Mouse (Mus musculus) G1E (cell line): Measurements from ENCODE around the gene Insyn1. TPM values are rescaled to one million over a fixed set of nuclear protein-coding genes. Genes with fewer than 3 reads are reported as not detected.

Experiments
- ATAC-seq: 2 replicates; pipeline ENCODE4 v1.8.0; 2016; ENCODE audit warnings: mild to moderate bottlenecking; ENCODE audit not compliant: insufficient number of reproducible peaks, poor library complexity, low FRiP score, severe bottlenecking; ENCODE audit errors: extremely low read depth
- DNase-seq: peaks from one replicate; pipeline ENCODE4 v3.0.0; 2012; ENCODE audit warnings: low spot score
- H3K27me3 ChIP-seq: 2 replicates; pipeline ENCODE4 v1.6.1; 2012; ENCODE audit warnings: mild to moderate bottlenecking, low read length, inconsistent platforms; ENCODE audit not compliant: insufficient read depth
- H3K36me3 ChIP-seq: replicated peaks from 2 replicates; pipeline ENCODE3; 2012; ENCODE audit warnings: mild to moderate bottlenecking, inconsistent platforms
- H3K4me1 ChIP-seq: 2 replicates; pipeline ENCODE4 v1.6.1; 2012; ENCODE audit warnings: low read depth, low read length, inconsistent platforms, mixed read lengths; ENCODE audit not compliant: insufficient read depth
- H3K4me3 ChIP-seq: 2 replicates; pipeline ENCODE4 v1.5.1; 2012; ENCODE audit warnings: low read depth, mild to moderate bottlenecking, inconsistent platforms, low read length, moderate library complexity, mixed read lengths
- H3K9me3 ChIP-seq: replicated peaks from 2 replicates; pipeline ENCODE4 v1.6.1; 2012; ENCODE audit warnings: inconsistent platforms
- CTCF ChIP-seq: IDR thresholded peaks from 2 replicates; pipeline ENCODE4 v1.5.1; 2012; ENCODE audit warnings: low read depth, low read length, inconsistent platforms, mixed read lengths
- GATA1 ChIP-seq: IDR thresholded peaks from 2 replicates; pipeline ENCODE4 v1.6.1; 2012; ENCODE audit warnings: borderline replicate concordance, low read length, inconsistent platforms, mixed read lengths
- GATA2 ChIP-seq: IDR thresholded peaks from 2 replicates; pipeline ENCODE4 v1.6.1; 2012; ENCODE audit warnings: low read depth, low read length, inconsistent platforms, borderline replicate concordance
- POLR2AphosphoS5 ChIP-seq: IDR thresholded peaks from 2 replicates; pipeline ENCODE4 v1.6.1; 2012; ENCODE audit warnings: low read depth, low read length, inconsistent platforms; ENCODE audit not compliant: insufficient replicate concordance
- TAL1 ChIP-seq: conservative IDR thresholded peaks from 2 replicates; pipeline ENCODE4 v1.6.1; 2012; ENCODE audit warnings: low read depth, low read length, inconsistent platforms, mixed read lengths
- polyA plus RNA-seq: library from polyadenylated mRNA; stranded (reverse); fragments of >175 nt; gene quantifications from 2 replicates; pipeline ENCODE4 v1.2.3, GENCODE M21; 2012
- total RNA-seq, 2 experiments: library from RNA; stranded (forward) in 1 of 2; stranded (reverse) in 1 of 2; fragments of 200-1000 nt in 1 of 2; fragments of >200 nt in 1 of 2; fragmentation: Nextera tagmentation in 1 of 2; gene quantifications; 2 replicates each; pipeline ENCODE4 v1.2.3; 2014 to 2017

Gene Insyn1
- total and polyA plus RNA-seq, 3 experiments, result 0.05 TPM; not detected in 2

GRCm38 (mm10) chr9:58527841-58528240 is 39.4 kb downstream of the Insyn1 start:
- no peak overlapping the region for H3K4me3 ChIP-seq
- TF ChIP-seq TAL1, result no peak
- no peak for TF ChIP-seq CTCF
- no peak for TF ChIP-seq GATA2
- no peak for TF ChIP-seq GATA1
- TF ChIP-seq POLR2AphosphoS5, result no peak
- no peaks in the 10 kb centered on the region for H3K36me3 ChIP-seq
- peaks cover 40% of the 10 kb centered on the region for H3K27me3 ChIP-seq
- no peak for ATAC-seq
- no peaks in the 10 kb centered on the region for H3K9me3 ChIP-seq
- no peak for DNase-seq
- no peaks in the 10 kb centered on the region for H3K4me1 ChIP-seq

GRCm38 (mm10) chr9:58530407-58530806 is 42.0 kb downstream of the Insyn1 start:
- Histone ChIP-seq H3K4me1 (peaks cover 2% of the 10 kb centered on the region), H3K36me3 (no peaks in the 10 kb centered on the region), H3K4me3 (no peak overlapping the region), H3K9me3 (no peaks in the 10 kb centered on the region), H3K27me3 (peaks cover 47% of the 10 kb centered on the region)
- ATAC-seq (no peak), DNase-seq (no peak)
- TF ChIP-seq POLR2AphosphoS5, result no peak
- no peak for TF ChIP-seq CTCF
- TF ChIP-seq TAL1, result no peak
- no peak for TF ChIP-seq GATA1
- no peak for TF ChIP-seq GATA2

GRCm38 (mm10) chr9:58532236-58532635 is 43.8 kb downstream of the Insyn1 start:
- Histone ChIP-seq H3K4me3 (no peak overlapping the region), H3K36me3 (no peaks in the 10 kb centered on the region), H3K9me3 (no peaks in the 10 kb centered on the region), H3K4me1 (peaks cover 20% of the 10 kb centered on the region), H3K27me3 (peaks cover 49% of the 10 kb centered on the region)
- no peak for ATAC-seq
- no peak for DNase-seq
- TF ChIP-seq CTCF, result no peak
- no peak for TF ChIP-seq GATA1
- no peak for TF ChIP-seq TAL1
- no peak for TF ChIP-seq POLR2AphosphoS5
- no peak for TF ChIP-seq GATA2

- no peak overlapping the region for H3K4me3 ChIP-seq
- TF ChIP-seq CTCF, result no peak
- no peak for TF ChIP-seq GATA2
- no peak for TF ChIP-seq GATA1
- TF ChIP-seq POLR2AphosphoS5, result no peak
- no peak for TF ChIP-seq TAL1
- DNase-seq (no peak), ATAC-seq (no peak)
- peaks cover 30% of the 10 kb centered on the region for H3K4me1 ChIP-seq
- H3K36me3 ChIP-seq, result no peaks in the 10 kb centered on the region
- peaks cover 45% of the 10 kb centered on the region for H3K27me3 ChIP-seq
- H3K9me3 ChIP-seq, result no peaks in the 10 kb centered on the region; the same call in 1 of the 2 replicates
These were observed 44.9 kb downstream of the Insyn1 start for GRCm38 (mm10) chr9:58533322-58533721.

- no peak overlapping the region for H3K4me3 ChIP-seq
- H3K27me3 ChIP-seq, result peaks cover 39% of the 10 kb centered on the region
- peaks cover 5% of the 10 kb centered on the region for H3K9me3 ChIP-seq
- DNase-seq, result peak; percentile 51
- peaks cover 33% of the 10 kb centered on the region for H3K4me1 ChIP-seq
- TF ChIP-seq GATA2 (no peak), GATA1 (no peak), CTCF (peak; percentile 52), POLR2AphosphoS5 (no peak), TAL1 (no peak)
- no peak for ATAC-seq
- no peaks in the 10 kb centered on the region for H3K36me3 ChIP-seq
These were observed 46.4 kb downstream of the Insyn1 start for GRCm38 (mm10) chr9:58534766-58535165.

GRCm38 (mm10) chr9:58535447-58536134 is 47.2 kb downstream of the Insyn1 start:
- Histone ChIP-seq H3K27me3 (peaks cover 40% of the 10 kb centered on the region), H3K9me3 (peaks cover 5% of the 10 kb centered on the region), H3K36me3 (no peaks in the 10 kb centered on the region), H3K4me3 (no peak overlapping the region), H3K4me1 (peaks cover 35% of the 10 kb centered on the region)
- ATAC-seq, result no peak
- TF ChIP-seq TAL1 (no peak), GATA2 (no peak), CTCF (peak; percentile 39; the same call in 1 of the 2 replicates), GATA1 (no peak), POLR2AphosphoS5 (no peak)
- DNase-seq, result no peak
